Mouse (Mus musculus) heart, embryonic 11.5 days (tissue): ENCODE results near the gene Gm28038. TPM values are rescaled to one million over a fixed set of nuclear protein-coding genes. Genes with fewer than 3 reads are reported as not detected.
A peak's percentile ranks its signal among the peaks of the same experiment; 100 is the strongest.

Experiments
- ATAC-seq: fragments of 200-750 bp; cut with Nextera tagmentation; replicated peaks from 2 replicates; pipeline ENCODE4 v1.8.0; 2017; ENCODE audit warnings: moderate library complexity; ENCODE audit not compliant: insufficient number of reproducible peaks, low FRiP score, low TSS enrichment
- H3K27ac ChIP-seq: fragments of 300-500 bp; sonication (generic); 2 replicates; pipeline ENCODE4 v1.5.1; 2014; ENCODE audit warnings: mild to moderate bottlenecking, low read depth, low read length
- H3K27me3 ChIP-seq: fragments of 300-500 bp; sonication (generic); 2 replicates; pipeline ENCODE4 v1.6.1; 2014; ENCODE audit warnings: mild to moderate bottlenecking, low read length, mixed read lengths; ENCODE audit not compliant: control insufficient read depth, insufficient read depth
- H3K36me3 ChIP-seq: fragments of 300-500 bp; sonication (generic); 2 replicates; pipeline ENCODE4 v1.6.1; 2014; ENCODE audit warnings: mild to moderate bottlenecking, low read length, moderate library complexity, mixed read lengths; ENCODE audit not compliant: control insufficient read depth, insufficient read depth
- H3K4me1 ChIP-seq: fragments of 300-500 bp; sonication (generic); 2 replicates; pipeline ENCODE4 v1.6.1; 2014; ENCODE audit warnings: low read length; ENCODE audit not compliant: control insufficient read depth, insufficient read depth
- H3K4me2 ChIP-seq: fragments of 300-500 bp; sonication (generic); 2 replicates; pipeline ENCODE4 v1.6.1; 2014; ENCODE audit warnings: mild to moderate bottlenecking, moderate library complexity
- H3K4me3 ChIP-seq: fragments of 300-500 bp; sonication (generic); 2 replicates; pipeline ENCODE4 v1.5.1; 2014; ENCODE audit warnings: low read depth, low read length
- H3K9ac ChIP-seq: fragments of 300-500 bp; sonication (generic); 2 replicates; pipeline ENCODE4 v1.6.1; 2014; ENCODE audit warnings: mild to moderate bottlenecking, low read depth, low read length, moderate library complexity
- H3K9me3 ChIP-seq: fragments of 300-500 bp; sonication (generic); replicated peaks from 2 replicates; pipeline ENCODE4 v1.6.1; 2016; ENCODE audit warnings: low read length; ENCODE audit not compliant: control insufficient read depth
- WGBS: fragments of 180-500 bp; shearing (Covaris S2); extraction: QIAGEN DNeasy Blood & Tissue Kit; methylation state at CpG from one replicate; pipeline ENCODE4 v1.1.7; 2014; ENCODE audit not compliant: insufficient replicate concordance; 5-methylcytosine and 5-hydroxymethylcytosine counted together
- polyA plus RNA-seq: library from polyadenylated mRNA; unstranded; fragments of >200 nt; fragmentation: Nextera tagmentation; extraction: Ambion mirVana; gene quantifications from 2 replicates; pipeline ENCODE4 v1.2.1, GENCODE M21; 2014

Gm28038 gene
- polyA plus RNA-seq, 1 experiment from 2014 or later, result not detected

GRCm38 (mm10) chr2:30342544-30342943 is 61.7 kb downstream of the Gm28038 start:
- Histone ChIP-seq H3K27me3 (no peaks in the 10 kb centered on the region), H3K9ac (no peak overlapping the region), H3K4me3 (no peak overlapping the region), H3K4me1 (no peaks in the 10 kb centered on the region), H3K4me2 (no peak overlapping the region), H3K27ac (no peak overlapping the region), H3K36me3 (peaks cover 50% of the 10 kb centered on the region), H3K9me3 (no peaks in the 10 kb centered on the region)
- ATAC-seq, result no peak
- 92% methylated on average over 7 of the region's 7 CpGs for WGBS

GRCm38 (mm10) chr2:30343601-30344137 is 62.8 kb downstream of the Gm28038 start:
- H3K4me1 ChIP-seq, result no peaks in the 10 kb centered on the region
- H3K4me2 ChIP-seq, result no peak overlapping the region
- 0 out of 2 replicates have a peak overlapping the region, but pooled peaks have one; percentile 3 for H3K27ac ChIP-seq
- peaks cover 48% of the 10 kb centered on the region for H3K36me3 ChIP-seq
- no peak for ATAC-seq
- no peak overlapping the region for H3K9ac ChIP-seq
- H3K9me3 ChIP-seq, result no peaks in the 10 kb centered on the region
- no peak overlapping the region for H3K4me3 ChIP-seq
- H3K27me3 ChIP-seq, result no peaks in the 10 kb centered on the region
- 72% methylated on average over 14 of the region's 14 CpGs for WGBS

GRCm38 (mm10) chr2:30345971-30346676 is 65.3 kb downstream of the Gm28038 start:
- Histone ChIP-seq H3K4me3 (no peak overlapping the region), H3K9me3 (no peaks in the 10 kb centered on the region), H3K9ac (no peak overlapping the region), H3K4me2 (no peak overlapping the region), H3K36me3 (peaks cover 46% of the 10 kb centered on the region), H3K4me1 (0 out of 2 replicates have a peak, but pooled peaks cover under 1% of the 10 kb centered on the region), H3K27me3 (no peaks in the 10 kb centered on the region), H3K27ac (no peak overlapping the region)
- WGBS, result 92% methylated on average over 7 of the region's 7 CpGs
- ATAC-seq, result no peak

- ATAC-seq, result no peak
- no peak overlapping the region for H3K27ac ChIP-seq
- no peak overlapping the region for H3K9ac ChIP-seq
- 0 out of 2 replicates have a peak, but pooled peaks cover 2% of the 10 kb centered on the region for H3K4me1 ChIP-seq
- peaks cover 30% of the 10 kb centered on the region for H3K36me3 ChIP-seq
- no peaks in the 10 kb centered on the region for H3K27me3 ChIP-seq
- H3K4me3 ChIP-seq, result no peak overlapping the region
- no peaks in the 10 kb centered on the region for H3K9me3 ChIP-seq
- H3K4me2 ChIP-seq, result no peak overlapping the region
- WGBS, result 85% methylated on average over 6 of the region's 6 CpGs
Observed at GRCm38 (mm10) chr2:30349196-30349595, 68.4 kb downstream of the Gm28038 start.

Other genes starting within 250 kb of the Gm28038 start
- 17.5 and 17.6 TPM in 2 replicates for gene Wdr34, start 232.2 kb upstream of the Gm28038 start, polyA plus RNA-seq
- 291 and 322 TPM in 2 replicates for gene Set, start 223.7 kb upstream of the Gm28038 start, polyA plus RNA-seq
- gene Pkn3, start 203.4 kb upstream of the Gm28038 start, polyA plus RNA-seq, result 11.0 and 11.2 TPM in 2 replicates
- gene Zdhhc12, start 187.4 kb upstream of the Gm28038 start, polyA plus RNA-seq, result 56.3 and 59.1 TPM in 2 replicates
- gene Zer1, start 156.5 kb upstream of the Gm28038 start, polyA plus RNA-seq, result 5.4 and 7.1 TPM in 2 replicates
- gene Tbc1d13, start 147.3 kb upstream of the Gm28038 start, polyA plus RNA-seq, result 8.2 and 9.1 TPM in 2 replicates
- 30.0 and 33.4 TPM in 2 replicates for gene Endog, start 109.5 kb upstream of the Gm28038 start, polyA plus RNA-seq
- 41.2 and 43.4 TPM in 2 replicates for gene Spout1, start 102.6 kb upstream of the Gm28038 start, polyA plus RNA-seq
- 13.6 and 15.5 TPM in 2 replicates for gene Kyat1, start 75.2 kb upstream of the Gm28038 start, polyA plus RNA-seq
- gene Lrrc8a, start 43.3 kb upstream of the Gm28038 start, polyA plus RNA-seq, result 38.1 and 46.9 TPM in 2 replicates
- 0.49 TPM in 1 of 2 replicates, not detected in the other for gene Gm28035, start 40.5 kb upstream of the Gm28038 start, polyA plus RNA-seq
- gene Phyhd1, start 14.8 kb upstream of the Gm28038 start, polyA plus RNA-seq, result 4.7 and 7.4 TPM in 2 replicates
- gene Dolk, start 5.3 kb downstream of the Gm28038 start, polyA plus RNA-seq, result 26.6 and 27.7 TPM in 2 replicates
- 34.2 and 37.4 TPM in 2 replicates for gene Nup188, start 5.4 kb downstream of the Gm28038 start, polyA plus RNA-seq
- 78.8 and 80.2 TPM in 2 replicates for gene Sh3glb2, start 78.3 kb downstream of the Gm28038 start, polyA plus RNA-seq
- 22.2 and 22.9 TPM in 2 replicates for gene Miga2, start 83.2 kb downstream of the Gm28038 start, polyA plus RNA-seq
- gene Dolpp1, start 111.2 kb downstream of the Gm28038 start, polyA plus RNA-seq, result 19.5 and 21.3 TPM in 2 replicates
- gene Crat, start 134.8 kb downstream of the Gm28038 start, polyA plus RNA-seq, result 61.5 and 66.0 TPM in 2 replicates
- 50.3 and 63.5 TPM in 2 replicates for gene Ptpa, start 135.0 kb downstream of the Gm28038 start, polyA plus RNA-seq
- 2.4 TPM in 2 replicates for gene Ier5l, start 193.2 kb downstream of the Gm28038 start, polyA plus RNA-seq